Mouse (Mus musculus): ENCODE data around the gene Adam15. TPM values are rescaled to one million over a fixed set of nuclear protein-coding genes. Genes with fewer than 3 reads are reported as not detected.

The Adam15 gene
- polyA plus RNA-seq, 1 experiment from 2014 or later: 48.8 TPM

GRCm38 (mm10) chr3:89317246-89317645 is 32.5 kb downstream of the Adam15 start:
- H3K27me3 ChIP-seq: peaks cover 22% of the 10 kb centered on the region
- peaks cover 76% of the 10 kb centered on the region for H3K4me1 ChIP-seq (replicated peaks)
- H3K9me3 ChIP-seq: no peaks in the 10 kb centered on the region
- H3K9ac ChIP-seq: peak overlapping the region; percentile 56
- H3K27ac ChIP-seq (replicated peaks): peak overlapping the region; percentile 43; the same call in 1 of the 2 replicates
- ATAC-seq (ENCODE audit: low read depth): no peak
- WGBS: 56% methylated on average over 6 of the region's 6 CpGs
- H3K36me3 ChIP-seq: peaks cover 36% of the 10 kb centered on the region
- no peak overlapping the region for H3K4me3 ChIP-seq
- H3K4me2 ChIP-seq: peak overlapping the region; percentile 51

- peak overlapping the region; percentile 43; the same call in 1 of the 2 replicates for H3K27ac ChIP-seq (replicated peaks)
- peaks cover 22% of the 10 kb centered on the region for H3K27me3 ChIP-seq
- peaks cover 71% of the 10 kb centered on the region for H3K4me1 ChIP-seq (replicated peaks)
- WGBS: 0% methylated on average over 4 of the region's 4 CpGs
- ATAC-seq (ENCODE audit: low read depth): peak; percentile 9; the same call in 1 of the 2 replicates
- H3K36me3 ChIP-seq: peaks cover 36% of the 10 kb centered on the region
- H3K4me3 ChIP-seq: peak overlapping the region; percentile 6
- H3K9me3 ChIP-seq: no peaks in the 10 kb centered on the region
- H3K4me2 ChIP-seq: peak overlapping the region; percentile 51
- H3K9ac ChIP-seq: peak overlapping the region; percentile 56
Observed at GRCm38 (mm10) chr3:89316833-89317232, 33.0 kb downstream of the Adam15 start.

GRCm38 (mm10) chr3:89315930-89316831 is 33.6 kb downstream of the Adam15 start:
- Histone ChIP-seq H3K27me3 (peaks cover 22% of the 10 kb centered on the region), H3K9me3 (no peaks in the 10 kb centered on the region), H3K9ac (peak overlapping the region; percentile 56), H3K4me1 (replicated peaks) (peaks cover 65% of the 10 kb centered on the region), H3K4me2 (peak overlapping the region; percentile 51), H3K4me3 (peak overlapping the region; percentile 19), H3K36me3 (peaks cover 36% of the 10 kb centered on the region), H3K27ac (replicated peaks) (peak overlapping the region; percentile 28; the same call in 1 of the 2 replicates)
- ATAC-seq (ENCODE audit: low read depth): no peak
- WGBS: 9% methylated on average over 40 of the region's 40 CpGs

- peak overlapping the region; percentile 51 for H3K4me2 ChIP-seq
- H3K27me3 ChIP-seq: peaks cover 22% of the 10 kb centered on the region
- H3K27ac ChIP-seq (replicated peaks): no peak overlapping the region
- H3K36me3 ChIP-seq: peaks cover 36% of the 10 kb centered on the region
- no peaks in the 10 kb centered on the region for H3K9me3 ChIP-seq
- 0 out of 2 replicates have a peak, but pooled peaks have one; percentile 7 for ATAC-seq (ENCODE audit: low read depth)
- peak overlapping the region; percentile 19 for H3K4me3 ChIP-seq
- H3K9ac ChIP-seq: peak overlapping the region; percentile 56; the same call in 1 of the 2 replicates
- peaks cover 57% of the 10 kb centered on the region for H3K4me1 ChIP-seq (replicated peaks)
- WGBS: 6% methylated on average over 21 of the region's 26 CpGs
Observed at GRCm38 (mm10) chr3:89315195-89315929, 34.4 kb downstream of the Adam15 start.

GRCm38 (mm10) chr3:89314791-89315190 is 35.0 kb downstream of the Adam15 start:
- H3K9ac ChIP-seq: 0 out of 2 replicates have a peak overlapping the region, but pooled peaks have one; percentile 56
- peak overlapping the region; percentile 51; the same call in 1 of the 2 replicates for H3K4me2 ChIP-seq

GRCm38 (mm10) chr3:89314340-89314739 is 35.5 kb downstream of the Adam15 start:
- ATAC-seq (ENCODE audit: low read depth): no peak
- no peaks in the 10 kb centered on the region for H3K9me3 ChIP-seq
- H3K4me3 ChIP-seq: no peak overlapping the region
- H3K4me2 ChIP-seq: no peak overlapping the region
- peaks cover 22% of the 10 kb centered on the region for H3K27me3 ChIP-seq
- H3K4me1 ChIP-seq (replicated peaks): peaks cover 47% of the 10 kb centered on the region
- 74% methylated on average over 5 of the region's 5 CpGs for WGBS
- H3K36me3 ChIP-seq: peaks cover 36% of the 10 kb centered on the region
- no peak overlapping the region for H3K27ac ChIP-seq (replicated peaks)
- no peak overlapping the region for H3K9ac ChIP-seq

More at GRCm38 (mm10) chr3:89314791-89315190, 35.0 kb downstream of the Adam15 start:
- no peak for ATAC-seq (ENCODE audit: low read depth)
- WGBS: 32% methylated on average over 2 of the region's 2 CpGs
- Histone ChIP-seq H3K27ac (replicated peaks) (no peak overlapping the region), H3K36me3 (peaks cover 36% of the 10 kb centered on the region), H3K4me1 (replicated peaks) (peaks cover 51% of the 10 kb centered on the region), H3K27me3 (peaks cover 22% of the 10 kb centered on the region), H3K4me3 (0 out of 2 replicates have a peak overlapping the region, but pooled peaks have one; percentile 19), H3K9me3 (no peaks in the 10 kb centered on the region)

GRCm38 (mm10) chr3:89308089-89308488 is 41.7 kb downstream of the Adam15 start:
- Histone ChIP-seq H3K4me1 (replicated peaks) (no peaks in the 10 kb centered on the region), H3K36me3 (0 out of 2 replicates have a peak, but pooled peaks cover 6% of the 10 kb centered on the region), H3K4me3 (no peak overlapping the region), H3K9me3 (no peaks in the 10 kb centered on the region), H3K27me3 (0 out of 2 replicates have a peak, but pooled peaks cover 3% of the 10 kb centered on the region), H3K4me2 (no peak overlapping the region), H3K27ac (replicated peaks) (no peak overlapping the region), H3K9ac (no peak overlapping the region)
- 2% methylated on average over 9 of the region's 9 CpGs for WGBS
- peak; percentile 81 for ATAC-seq (ENCODE audit: low read depth)

GRCm38 (mm10) chr3:89305551-89306325 is 44.1 kb downstream of the Adam15 start:
- Histone ChIP-seq H3K9ac (no peak overlapping the region), H3K4me1 (replicated peaks) (no peaks in the 10 kb centered on the region), H3K36me3 (no peaks in the 10 kb centered on the region), H3K27ac (replicated peaks) (no peak overlapping the region), H3K27me3 (0 out of 2 replicates have a peak, but pooled peaks cover 3% of the 10 kb centered on the region), H3K9me3 (no peaks in the 10 kb centered on the region), H3K4me2 (no peak overlapping the region), H3K4me3 (no peak overlapping the region)
- WGBS: 61% methylated on average over 8 of the region's 8 CpGs
- no peak for ATAC-seq (ENCODE audit: low read depth)

- WGBS: 64% methylated on average over 4 of the region's 4 CpGs
- H3K9ac ChIP-seq: no peak overlapping the region
- no peak overlapping the region for H3K4me2 ChIP-seq
- ATAC-seq (ENCODE audit: low read depth): no peak
- peaks cover 8% of the 10 kb centered on the region for H3K27me3 ChIP-seq
- no peak overlapping the region for H3K4me3 ChIP-seq
- peaks cover 1% of the 10 kb centered on the region; the same call in 1 of the 2 replicates for H3K4me1 ChIP-seq (replicated peaks)
- no peaks in the 10 kb centered on the region for H3K9me3 ChIP-seq
- H3K36me3 ChIP-seq: no peaks in the 10 kb centered on the region
- no peak overlapping the region for H3K27ac ChIP-seq (replicated peaks)
Observed at GRCm38 (mm10) chr3:89305105-89305504, 44.7 kb downstream of the Adam15 start.

GRCm38 (mm10) chr3:89304440-89304839 is 45.4 kb downstream of the Adam15 start:
- Histone ChIP-seq H3K4me2 (no peak overlapping the region), H3K9ac (no peak overlapping the region), H3K36me3 (no peaks in the 10 kb centered on the region), H3K4me3 (no peak overlapping the region), H3K27ac (replicated peaks) (no peak overlapping the region), H3K27me3 (peaks cover 9% of the 10 kb centered on the region), H3K9me3 (no peaks in the 10 kb centered on the region), H3K4me1 (replicated peaks) (peaks cover 8% of the 10 kb centered on the region)
- WGBS: 70% methylated on average over 6 of the region's 6 CpGs
- ATAC-seq (ENCODE audit: low read depth): no peak

GRCm38 (mm10) chr3:89300514-89300913 is 49.3 kb downstream of the Adam15 start:
- no peak for ATAC-seq (ENCODE audit: low read depth)
- Histone ChIP-seq H3K9me3 (no peaks in the 10 kb centered on the region), H3K4me3 (no peak overlapping the region), H3K4me1 (replicated peaks) (peaks cover 10% of the 10 kb centered on the region), H3K4me2 (no peak overlapping the region), H3K27ac (replicated peaks) (no peak overlapping the region), H3K27me3 (peaks cover 20% of the 10 kb centered on the region), H3K36me3 (no peaks in the 10 kb centered on the region), H3K9ac (no peak overlapping the region)
- WGBS: 70% methylated on average over 2 of the region's 2 CpGs
